Mouse (Mus musculus) c-Kit-positive CD71-positive TER-119-negative erythroid progenitor cells, embryonic 14.5 days (primary cell): Measurements from ENCODE around the gene Boc.
"Not testable (repeated sequence)": the region's sequence is repeated elsewhere in the genome, so short reads cannot be mapped to it uniquely, and the experiment has no call there.

Source experiments
- DNase-seq: peaks from one replicate; pipeline ENCODE4 v3.0.0-alpha.2; 2013; ENCODE audit warnings: low read depth

Gene Boc

DNA sequence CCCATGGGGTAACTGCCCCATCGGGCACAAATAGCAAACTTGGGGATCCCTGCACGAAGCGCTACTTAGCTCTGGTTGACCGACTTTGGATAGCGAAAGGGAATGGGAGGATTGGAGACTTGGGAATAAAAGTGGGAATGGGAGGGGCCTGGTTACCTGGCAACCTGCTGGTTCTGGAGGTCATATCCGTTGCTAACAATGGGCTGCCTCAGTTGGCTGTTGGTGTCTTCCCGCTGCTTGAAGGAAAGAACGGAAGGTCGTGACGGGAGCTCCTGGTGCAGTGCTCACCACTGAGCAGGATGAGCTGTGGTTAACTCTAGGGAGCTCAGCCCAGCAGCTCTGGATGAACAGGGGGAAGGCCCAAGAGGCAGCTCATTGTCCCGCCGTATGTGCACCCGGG lies 71.5 kb downstream of the Boc start:
- DNase-seq: no peak

DNA sequence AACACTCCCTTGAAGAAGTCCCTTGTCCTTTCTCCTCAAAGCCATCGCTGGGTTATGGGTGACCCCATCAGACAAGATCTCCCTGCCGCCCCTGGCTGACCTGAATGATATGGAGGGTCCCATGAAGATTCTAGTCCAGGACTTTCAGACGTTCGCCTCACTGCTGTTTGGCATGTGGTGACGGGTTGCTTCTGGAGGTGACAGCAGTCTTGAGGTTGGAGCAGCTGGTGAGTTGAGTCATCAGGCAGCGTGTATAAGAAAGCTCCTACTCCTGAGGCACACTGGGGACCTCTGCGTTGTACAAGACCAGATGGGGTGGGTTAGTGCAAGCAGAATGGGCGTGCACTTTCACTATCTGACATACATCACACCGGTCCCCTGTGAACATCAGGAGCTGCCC lies 72.1 kb downstream of the Boc start:
- no peak for DNase-seq

DNA sequence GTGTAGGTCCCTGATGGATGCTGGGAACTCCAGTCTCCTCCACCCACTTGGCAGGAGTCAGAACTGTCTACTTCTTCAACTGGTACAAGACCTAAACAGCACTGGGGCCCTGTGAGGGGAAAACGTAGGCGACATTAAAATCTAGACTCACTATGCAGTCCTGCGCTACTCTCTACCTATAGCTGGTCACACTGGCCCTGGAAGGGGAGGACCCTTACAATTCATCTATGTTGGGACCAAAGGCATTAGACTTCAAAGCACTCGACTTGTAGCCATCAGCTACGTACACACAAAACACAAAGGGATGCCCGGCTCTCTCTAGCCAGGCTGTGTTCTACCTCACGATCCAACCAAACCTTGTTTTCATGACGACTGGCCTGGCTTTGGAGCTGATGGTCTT lies 73.0 kb downstream of the Boc start:
- no peak for DNase-seq

DNA sequence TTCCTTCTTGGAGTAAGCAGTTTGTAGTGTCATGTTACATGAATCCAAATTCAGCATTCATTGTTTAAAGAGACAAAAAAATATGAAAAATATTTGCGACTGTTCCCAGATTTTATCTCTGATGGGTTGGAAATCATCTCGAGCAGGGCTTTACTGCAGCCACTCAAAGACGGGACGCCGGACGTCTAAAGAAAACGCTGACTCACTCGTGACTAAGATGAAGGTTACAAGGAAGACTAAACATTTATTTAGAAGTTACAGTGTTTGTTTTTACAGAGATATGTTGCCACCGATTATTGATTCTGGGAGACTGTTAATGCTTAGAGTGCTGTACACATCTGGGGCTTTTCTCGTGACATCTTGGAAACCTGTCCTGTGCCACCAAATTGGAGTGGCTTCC lies 73.9 kb downstream of the Boc start:
- no peak for DNase-seq

DNA sequence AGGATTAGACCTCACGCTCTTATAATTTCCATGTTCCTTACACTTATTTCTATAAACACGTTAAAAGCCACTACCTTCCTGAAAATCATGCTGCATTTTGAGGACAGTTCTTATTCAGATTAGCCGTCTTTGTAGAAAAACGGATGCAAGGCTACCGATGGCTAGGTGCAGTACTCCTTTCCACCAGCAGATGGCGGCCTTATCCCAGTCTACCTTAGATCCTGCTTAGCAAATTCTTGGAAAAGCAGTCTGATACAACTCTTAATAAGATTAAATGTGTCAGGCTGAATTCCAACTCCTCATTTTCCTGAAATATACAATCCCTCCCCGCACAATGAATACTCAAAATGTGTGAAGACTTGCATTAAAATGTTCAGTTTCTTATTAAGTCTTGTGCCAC lies 74.6 kb downstream of the Boc start:
- peak; percentile 34 for DNase-seq

DNA sequence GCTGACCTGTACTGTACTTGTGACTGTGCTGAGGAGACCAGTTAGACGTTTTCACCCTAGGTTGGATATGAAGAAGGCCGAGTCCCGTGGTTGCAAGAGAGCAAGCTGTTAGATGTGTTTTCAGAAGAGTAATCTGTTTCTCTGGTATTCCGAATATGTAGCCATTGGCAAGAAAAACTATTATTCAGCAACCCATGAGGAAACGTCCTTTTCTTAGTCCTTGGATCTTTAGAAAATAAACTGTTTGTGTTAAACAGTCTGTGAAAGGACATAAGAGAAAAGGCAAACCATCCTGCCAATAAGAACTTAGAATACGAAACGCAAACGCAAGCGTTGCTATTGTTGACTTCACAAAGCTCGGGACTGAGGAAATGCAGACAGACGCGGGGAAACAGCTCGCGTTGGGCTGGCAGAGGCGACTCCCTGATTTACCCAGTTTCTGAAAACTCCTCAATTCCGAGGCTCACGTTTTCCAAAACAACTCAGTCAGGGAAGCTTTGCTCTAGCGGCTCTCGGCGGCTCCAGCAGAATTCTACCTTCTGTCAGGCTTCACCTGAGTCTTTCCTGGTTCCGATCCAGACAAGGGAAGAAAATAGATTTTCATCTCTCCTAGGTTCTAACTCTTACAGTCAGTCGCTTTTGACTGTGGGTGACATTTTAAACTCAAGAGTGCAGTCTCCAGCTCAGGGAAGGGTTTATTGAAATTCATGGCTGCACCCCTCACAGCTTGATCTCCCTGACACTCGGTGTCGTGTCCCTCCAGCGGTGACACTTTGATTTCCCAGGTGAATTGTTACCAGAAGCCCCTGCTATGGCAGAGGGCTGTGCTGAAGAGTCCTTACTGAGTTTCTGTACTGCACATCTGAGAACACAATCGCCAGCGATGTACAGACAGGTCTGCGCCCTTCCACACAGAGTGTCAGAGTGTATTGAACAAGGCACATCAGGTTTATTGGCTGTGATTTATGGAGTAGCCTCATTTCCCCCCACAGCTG lies 76.8 kb downstream of the Boc start:
- no peak for DNase-seq

DNA sequence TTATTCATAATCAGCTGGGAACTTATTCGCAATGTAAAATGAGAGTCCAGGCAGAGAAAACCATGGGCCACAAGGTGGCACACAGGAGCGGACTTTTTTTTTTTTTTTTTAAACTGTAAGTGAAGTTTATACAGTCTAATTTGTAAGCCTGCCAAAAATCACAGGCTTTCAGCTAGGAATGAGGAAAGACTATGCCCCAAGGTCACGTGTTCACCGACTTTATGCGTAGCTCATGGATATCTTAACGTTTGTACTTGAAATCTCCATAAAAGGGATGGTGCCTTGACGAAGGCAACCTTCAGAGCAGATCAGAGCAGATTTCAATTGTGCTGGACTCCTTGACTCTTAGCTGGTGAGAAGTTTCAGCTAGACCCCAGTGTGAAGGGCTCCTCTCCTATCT lies 78.1 kb downstream of the Boc start:
- no peak for DNase-seq

DNA sequence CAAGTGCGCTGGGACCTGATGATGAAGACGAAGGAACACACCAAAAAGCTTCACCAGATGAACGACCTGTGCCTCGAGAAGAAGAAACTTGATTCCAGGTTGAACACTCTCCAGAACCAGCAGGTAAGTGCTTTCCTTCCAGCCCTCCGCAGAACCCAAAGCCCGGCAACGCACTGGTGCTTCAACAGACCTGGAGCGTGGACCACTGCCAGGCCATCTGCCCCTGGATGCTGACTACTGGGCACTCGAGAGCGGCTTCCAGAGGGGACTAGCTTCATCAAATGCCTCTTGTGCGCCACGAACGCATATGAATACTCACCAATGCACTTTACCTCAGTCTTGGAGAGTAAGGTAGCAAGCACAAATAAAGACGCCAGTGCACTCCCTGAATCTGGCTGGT lies 78.8 kb downstream of the Boc start:
- DNase-seq: no peak

DNA sequence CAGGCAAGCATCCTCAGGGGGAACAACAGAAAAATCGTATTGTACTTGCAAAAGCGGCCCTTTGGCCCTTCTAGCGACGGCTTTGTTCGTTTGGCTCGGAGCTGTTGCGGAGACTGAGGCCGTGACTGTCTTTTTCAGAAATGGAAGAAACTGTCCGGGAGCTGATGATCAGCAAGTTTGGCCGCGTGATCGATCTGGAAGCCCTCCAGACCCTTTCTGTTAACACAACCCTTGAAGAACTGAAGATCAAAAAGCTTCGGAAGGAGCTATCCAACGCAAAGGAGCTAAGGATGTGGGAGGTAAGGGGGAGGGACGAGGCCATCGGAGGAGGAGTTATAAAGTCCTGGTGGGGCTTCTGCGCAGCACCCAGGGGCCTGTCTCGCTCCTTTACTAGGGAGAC lies 79.9 kb downstream of the Boc start:
- no peak for DNase-seq

DNA sequence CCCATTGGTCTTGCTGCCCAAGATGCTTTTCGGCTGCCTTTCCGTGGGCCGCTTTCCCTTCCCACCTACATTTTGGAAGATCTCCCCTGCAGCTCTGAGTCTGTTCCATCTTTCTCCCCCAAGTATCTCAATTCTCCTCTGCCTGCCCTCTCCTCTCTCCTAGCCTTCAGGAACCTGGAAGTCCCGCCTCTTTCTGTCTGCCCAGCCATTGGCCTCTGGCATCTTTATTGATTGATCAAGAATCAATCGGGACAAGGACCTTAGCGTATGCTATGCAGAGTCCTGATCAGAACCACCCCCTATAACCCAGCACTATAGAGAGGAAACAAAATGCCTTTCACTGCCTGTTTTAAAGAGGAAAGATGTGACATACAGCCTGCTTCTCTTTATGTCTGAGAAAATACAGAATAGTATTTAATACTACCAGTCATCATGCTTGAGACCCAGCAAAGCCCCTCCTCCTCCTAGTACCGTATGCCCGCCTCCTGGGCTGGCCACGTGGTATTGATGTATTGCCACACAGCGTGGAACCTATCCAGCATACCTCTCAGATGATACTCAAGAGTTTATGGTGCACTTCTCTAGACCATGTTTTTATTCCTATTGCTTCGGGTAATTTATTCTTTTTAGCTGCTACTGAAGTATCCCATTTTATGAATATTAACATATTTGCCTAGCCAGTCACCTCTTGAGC lies 82.9 kb downstream of the Boc start:
- no peak for DNase-seq

DNA sequence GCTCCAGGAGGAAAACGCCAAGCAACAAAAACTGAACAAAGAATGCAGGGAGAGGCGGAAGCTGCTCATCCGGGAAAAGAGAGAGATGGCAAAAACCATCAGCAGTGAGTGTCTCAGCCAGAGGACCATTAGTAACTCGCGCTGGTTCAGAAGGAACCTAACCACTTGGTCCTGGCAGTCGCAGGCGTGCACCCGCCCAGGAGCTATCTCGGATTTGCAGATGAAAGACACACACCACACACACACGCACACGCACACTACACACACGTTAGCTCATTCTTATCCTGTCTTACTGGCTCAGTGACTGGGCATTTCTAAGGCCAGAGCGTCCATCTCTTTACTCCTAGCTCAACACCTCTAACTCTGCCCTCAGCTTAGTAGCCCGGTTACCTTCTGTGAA lies 83.4 kb downstream of the Boc start:
- peak; percentile 36 for DNase-seq

DNA sequence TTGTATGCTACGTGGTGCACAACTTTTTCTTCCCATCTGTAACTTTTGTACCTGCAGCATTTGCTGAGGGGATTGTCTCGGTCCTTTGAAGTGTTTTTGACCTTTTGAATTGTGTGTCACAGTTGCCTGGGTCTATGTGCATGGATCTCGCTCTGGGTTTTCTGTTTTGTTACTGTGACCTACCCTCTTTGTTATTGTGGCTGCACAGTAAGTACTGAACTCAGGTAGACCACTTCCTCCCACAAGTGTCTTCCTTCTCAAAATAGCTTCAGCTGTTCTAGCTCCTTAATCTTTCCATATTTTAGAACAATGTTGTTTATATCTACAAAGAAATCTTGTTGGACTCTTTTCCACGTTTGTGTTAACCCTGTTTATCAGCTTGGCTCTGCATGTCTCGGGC lies 97.8 kb downstream of the Boc start:
- no peak for DNase-seq

DNA sequence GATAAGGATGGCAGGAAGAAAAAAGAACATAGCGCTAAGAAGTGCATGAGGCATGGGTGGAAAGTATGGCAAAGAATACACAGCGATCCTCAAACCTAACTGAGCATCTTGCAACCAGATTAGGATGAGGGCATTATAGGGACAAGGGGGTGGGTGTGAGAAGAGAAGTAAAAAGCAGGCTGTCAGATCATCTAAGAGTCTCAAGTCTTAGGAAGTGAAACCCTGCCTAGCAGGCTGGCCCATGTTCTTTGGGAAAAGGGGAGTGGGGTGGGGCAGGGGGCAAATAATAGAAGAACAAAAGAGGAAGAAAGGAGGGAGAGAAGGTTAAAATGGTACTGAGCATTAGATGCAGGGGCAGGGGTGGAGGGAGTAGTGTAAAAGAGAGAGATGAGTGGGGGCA lies 99.9 kb downstream of the Boc start:
- DNase-seq: no peak

DNA sequence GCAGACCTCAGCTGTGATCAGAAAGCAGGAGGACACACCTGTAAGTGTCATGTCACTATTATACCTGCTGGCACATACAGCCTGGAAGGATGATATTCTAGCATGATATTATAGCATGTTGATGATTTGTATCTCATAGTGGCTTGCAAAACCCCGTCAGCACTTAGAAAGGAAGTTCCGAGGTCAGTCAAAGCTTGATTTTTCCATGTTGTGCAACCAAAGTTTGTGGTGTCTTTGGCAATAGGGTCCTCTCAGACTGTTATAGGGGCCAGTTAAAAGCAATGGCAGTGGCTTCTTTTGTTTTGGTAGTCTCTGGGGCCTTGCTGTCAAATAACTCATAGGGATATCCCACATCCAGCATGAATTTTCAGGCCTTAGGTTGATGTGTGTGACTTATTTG lies 100.8 kb downstream of the Boc start:
- no peak for DNase-seq

DNA sequence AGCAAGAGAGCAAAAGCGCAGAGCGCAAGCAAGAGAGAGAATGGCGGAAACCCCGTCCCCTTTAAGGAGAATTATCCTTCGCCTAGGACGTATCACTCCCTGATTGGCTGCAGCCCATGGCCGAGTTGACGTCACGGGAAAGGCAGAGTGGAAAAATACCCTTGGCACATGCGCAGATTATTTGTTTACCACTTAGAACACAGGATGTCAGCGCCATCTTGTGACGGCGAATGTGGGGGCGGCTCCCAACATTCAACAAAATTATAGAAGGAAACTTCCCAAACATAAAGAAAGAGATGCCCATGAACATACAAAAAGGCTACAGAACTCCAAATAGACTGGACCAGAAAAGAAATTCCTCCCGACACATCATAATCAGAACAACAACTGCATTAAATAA lies 116.8 kb downstream of the Boc start:
- DNase-seq: not testable (repeated sequence)

DNA sequence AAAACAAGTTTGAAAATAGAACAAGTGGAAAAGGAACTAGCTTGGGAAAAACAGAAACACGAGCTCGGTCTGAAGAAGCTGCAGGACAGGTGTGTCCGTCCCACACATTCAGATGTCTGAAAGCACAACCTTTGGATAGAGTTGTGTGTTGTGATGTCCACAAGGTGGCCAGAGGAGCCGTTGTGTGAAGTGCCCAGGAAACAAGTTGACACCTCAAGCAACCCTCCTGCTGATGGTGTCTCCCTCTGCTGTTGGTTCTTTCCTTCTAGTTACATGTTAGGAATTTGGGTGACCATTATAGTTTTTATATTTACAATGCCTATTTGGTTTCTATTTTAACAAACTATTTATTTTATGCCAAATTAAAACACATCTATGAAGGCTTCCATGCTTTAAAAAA lies 123.2 kb downstream of the Boc start:
- no peak for DNase-seq
